Mouse (Mus musculus) kidney, adult 2 months (tissue): ENCODE results near the gene Rsbn1. TPM values are rescaled to one million over a fixed set of nuclear protein-coding genes. Genes with fewer than 3 reads are reported as not detected.
A peak's percentile ranks its signal among the peaks of the same experiment; 100 is the strongest.

Experiments used
- DNase-seq: peaks from one replicate; pipeline ENCODE4 v3.0.0; 2021
- H3K27ac ChIP-seq: fragments of 200-500 bp; 2 replicates; pipeline ENCODE4 v1.5.1; 2012; ENCODE audit warnings: low read depth, low read length, control low read depth, inconsistent platforms; ENCODE audit not compliant: insufficient read depth
- H3K27me3 ChIP-seq: fragments of 200-500 bp; replicated peaks from 2 replicates; pipeline ENCODE4 v1.6.1; 2012; ENCODE audit warnings: mild to moderate bottlenecking, moderate library complexity, low read length, inconsistent platforms; ENCODE audit not compliant: control insufficient read depth, insufficient read depth
- H3K36me3 ChIP-seq: fragments of 200-500 bp; 2 replicates; pipeline ENCODE4 v1.6.1; 2012; ENCODE audit warnings: mild to moderate bottlenecking, moderate library complexity, low read length, inconsistent platforms; ENCODE audit not compliant: control insufficient read depth, insufficient read depth
- H3K4me1 ChIP-seq: fragments of 200-500 bp; 2 replicates; pipeline ENCODE4 v1.6.1; 2011; ENCODE audit warnings: low read length; ENCODE audit not compliant: control insufficient read depth, insufficient read depth
- H3K4me3 ChIP-seq: fragments of 200-500 bp; 2 replicates; pipeline ENCODE4 v1.5.1; 2011; ENCODE audit warnings: mild to moderate bottlenecking, low read depth, low read length, control low read depth; ENCODE audit not compliant: insufficient read depth
- CTCF ChIP-seq: fragments of 200-500 bp; conservative IDR thresholded peaks from 2 replicates; pipeline ENCODE4 v1.5.1; 2011; ENCODE audit warnings: low read depth, mild to moderate bottlenecking, control low read depth, low read length, moderate library complexity, mixed read lengths; ENCODE audit not compliant: insufficient read depth, insufficient read length
- POLR2A ChIP-seq: fragments of 200-500 bp; IDR thresholded peaks from one replicate; pipeline ENCODE4 v1.6.1; 2011; ENCODE audit warnings: low read depth, low read length, control low read depth
- WGBS: fragments of 180-500 bp; shearing (Covaris S2); methylation state at CpG from one replicate; pipeline ENCODE4 v1.1.7; 2018; 5-methylcytosine and 5-hydroxymethylcytosine counted together
- polyA plus RNA-seq: library from polyadenylated mRNA; depleted of rRNA; stranded (reverse); fragments of >200 nt; gene quantifications from 2 replicates; pipeline ENCODE4 v1.2.3, GENCODE M21; 2012

Gene Rsbn1
- polyA plus RNA-seq, 1 experiment, result 2.5 TPM

- no peaks in the 10 kb centered on the region; the same call in 1 of the 2 replicates for H3K36me3 ChIP-seq
- DNase-seq, result no peak
- peak overlapping the region; percentile 99 for H3K4me3 ChIP-seq
- no peaks in the 10 kb centered on the region for H3K4me1 ChIP-seq
- 3% methylated on average over 7 of the region's 7 CpGs for WGBS
- H3K27ac ChIP-seq, result peak overlapping the region; percentile 46; the same call in 1 of the 2 replicates
- no peaks in the 10 kb centered on the region for H3K27me3 ChIP-seq
- TF ChIP-seq POLR2A (no peak), CTCF (no peak)
Observed at GRCm38 (mm10) chr3:103915509-103915896, 1.6 kb downstream of the Rsbn1 start.

GRCm38 (mm10) chr3:103916205-103916838 is 2.4 kb downstream of the Rsbn1 start:
- Histone ChIP-seq H3K27ac (no peak overlapping the region), H3K4me3 (no peak overlapping the region), H3K27me3 (no peaks in the 10 kb centered on the region), H3K36me3 (no peaks in the 10 kb centered on the region; the same call in 1 of the 2 replicates), H3K4me1 (no peaks in the 10 kb centered on the region)
- no peak for TF ChIP-seq POLR2A
- no peak for TF ChIP-seq CTCF
- WGBS, result 26% methylated on average over 5 of the region's 5 CpGs
- peak; percentile 19 for DNase-seq

- Histone ChIP-seq H3K36me3 (no peaks in the 10 kb centered on the region; the same call in 1 of the 2 replicates), H3K4me3 (no peak overlapping the region), H3K4me1 (no peaks in the 10 kb centered on the region), H3K27ac (no peak overlapping the region), H3K27me3 (no peaks in the 10 kb centered on the region)
- WGBS, result 66% methylated on average over 3 of the region's 3 CpGs
- DNase-seq, result no peak
- TF ChIP-seq POLR2A, result no peak
Observed at GRCm38 (mm10) chr3:103916839-103917237, 2.9 kb downstream of the Rsbn1 start.

GRCm38 (mm10) chr3:103920094-103920493 is 6.2 kb downstream of the Rsbn1 start:
- Histone ChIP-seq H3K27me3 (no peaks in the 10 kb centered on the region), H3K36me3 (no peaks in the 10 kb centered on the region; the same call in 1 of the 2 replicates), H3K27ac (no peak overlapping the region), H3K4me1 (0 out of 2 replicates have a peak, but pooled peaks cover 3% of the 10 kb centered on the region), H3K4me3 (no peak overlapping the region)
- no peak for DNase-seq
- WGBS, result 98% methylated on average over 1 of the region's 1 CpGs
- no peak for TF ChIP-seq CTCF
- TF ChIP-seq POLR2A, result no peak

- 71% methylated on average over 3 of the region's 3 CpGs for WGBS
- TF ChIP-seq CTCF (no peak), POLR2A (no peak)
- no peak for DNase-seq
Observed at GRCm38 (mm10) chr3:103925302-103925701, 11.4 kb downstream of the Rsbn1 start.

GRCm38 (mm10) chr3:103927511-103927910 is 13.6 kb downstream of the Rsbn1 start:
- TF ChIP-seq CTCF (no peak), POLR2A (no peak)
- Histone ChIP-seq H3K27me3 (no peaks in the 10 kb centered on the region), H3K4me3 (no peak overlapping the region), H3K27ac (no peak overlapping the region), H3K4me1 (peaks cover 6% of the 10 kb centered on the region; the same call in 1 of the 2 replicates), H3K36me3 (0 out of 2 replicates have a peak, but pooled peaks cover 2% of the 10 kb centered on the region)
- DNase-seq, result peak; percentile 10
- 33% methylated on average over 6 of the region's 6 CpGs for WGBS

More at GRCm38 (mm10) chr3:103925302-103925701, 11.4 kb downstream of the Rsbn1 start:
- peaks cover 6% of the 10 kb centered on the region; the same call in 1 of the 2 replicates for H3K4me1 ChIP-seq
- no peak overlapping the region for H3K4me3 ChIP-seq
- peaks cover 2% of the 10 kb centered on the region; the same call in 1 of the 2 replicates for H3K36me3 ChIP-seq
- H3K27me3 ChIP-seq, result no peaks in the 10 kb centered on the region
- H3K27ac ChIP-seq, result no peak overlapping the region

GRCm38 (mm10) chr3:103944794-103945562 is 31.1 kb downstream of the Rsbn1 start:
- H3K36me3 ChIP-seq, result no peaks in the 10 kb centered on the region
- 65% methylated on average over 1 of the region's 1 CpGs for WGBS
- no peaks in the 10 kb centered on the region for H3K27me3 ChIP-seq
- no peak for TF ChIP-seq CTCF
- TF ChIP-seq POLR2A, result no peak
- no peaks in the 10 kb centered on the region for H3K4me1 ChIP-seq
- DNase-seq, result no peak
- H3K4me3 ChIP-seq, result no peak overlapping the region
- no peak overlapping the region for H3K27ac ChIP-seq
